Mouse (Mus musculus) embryonic stem cell, embryonic (primary cell): ENCODE results near the gene Lyve1.

Experiments used
- CTCF ChIA-PET, 4 experiments: fragments of 300-600 bp in 2 of 4; fragments of 350-600 bp in 2 of 4; sonication (Branson Sonifier 250); formaldehyde crosslinking; loops; one replicate each; lab custom pipeline; 2022; ENCODE audit warnings: inconsistent platforms in 2 of 4; lab: Charles Lee
- POLR2A ChIA-PET, 4 experiments: fragments of 300-600 bp in 2 of 4; fragments of 350-600 bp in 2 of 4; sonication (Branson Sonifier 250); formaldehyde crosslinking; loops; one replicate each; lab custom pipeline; 2022; ENCODE audit warnings: antibody characterized with exemption in 4 of 4, inconsistent platforms in 1 of 4; lab: Charles Lee

The Lyve1 gene

DNA sequence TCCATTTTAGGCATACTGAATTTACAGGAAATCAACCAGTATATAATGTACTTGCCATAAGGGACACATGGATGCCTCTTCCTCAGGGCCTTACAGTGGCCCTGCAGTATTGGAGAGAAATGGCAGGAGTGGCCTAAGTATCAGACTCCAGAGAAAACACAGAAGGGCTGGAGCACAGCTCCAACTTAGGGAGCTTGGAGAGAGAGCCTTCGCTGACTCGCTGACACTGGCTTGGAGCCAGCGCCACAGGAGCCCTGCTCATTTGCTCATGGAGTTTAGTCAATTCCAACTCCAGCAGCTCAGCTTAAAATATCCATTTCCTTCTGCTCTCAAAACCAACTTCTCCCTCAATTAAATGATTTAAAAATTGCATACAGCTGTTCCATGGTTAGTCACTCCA is 41.4 kb downstream of the Lyve1 start:
- ChIA-PET POLR2A (no interaction called here), CTCF (interaction anchor here in 3 of 4 experiments (0.7 to 1.0 kb wide), 3 partner anchors 92 to 515 kb away, joined by 3 to 5 read pairs (median 4); no protein-coding TSS in a partner anchor)

DNA sequence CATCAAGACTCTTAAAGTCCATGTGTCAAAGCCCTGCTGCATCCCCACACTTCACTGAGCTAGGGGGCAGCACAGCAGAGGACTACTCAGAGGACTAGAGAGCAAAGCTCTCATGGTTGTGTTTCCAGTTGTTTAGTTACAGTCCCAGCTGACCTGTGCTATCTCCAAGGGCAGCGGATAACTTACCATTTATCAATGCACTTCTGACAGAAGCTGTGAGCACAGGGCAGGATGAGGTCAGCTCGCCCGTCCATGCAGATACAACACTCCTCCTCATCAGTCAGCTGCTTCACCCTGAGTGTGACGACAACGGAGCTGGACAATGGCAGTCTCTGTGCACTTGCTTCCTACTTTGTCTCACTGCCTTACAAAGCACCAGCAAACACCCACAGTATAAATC is 42.0 kb downstream of the Lyve1 start:
- POLR2A ChIA-PET: no interaction called here
- CTCF ChIA-PET: interaction anchor here in 3 of 4 experiments (0.7 to 1.0 kb wide), 3 partner anchors 92 to 109 kb away, joined by 3 to 5 read pairs (median 3); no protein-coding TSS in a partner anchor

DNA sequence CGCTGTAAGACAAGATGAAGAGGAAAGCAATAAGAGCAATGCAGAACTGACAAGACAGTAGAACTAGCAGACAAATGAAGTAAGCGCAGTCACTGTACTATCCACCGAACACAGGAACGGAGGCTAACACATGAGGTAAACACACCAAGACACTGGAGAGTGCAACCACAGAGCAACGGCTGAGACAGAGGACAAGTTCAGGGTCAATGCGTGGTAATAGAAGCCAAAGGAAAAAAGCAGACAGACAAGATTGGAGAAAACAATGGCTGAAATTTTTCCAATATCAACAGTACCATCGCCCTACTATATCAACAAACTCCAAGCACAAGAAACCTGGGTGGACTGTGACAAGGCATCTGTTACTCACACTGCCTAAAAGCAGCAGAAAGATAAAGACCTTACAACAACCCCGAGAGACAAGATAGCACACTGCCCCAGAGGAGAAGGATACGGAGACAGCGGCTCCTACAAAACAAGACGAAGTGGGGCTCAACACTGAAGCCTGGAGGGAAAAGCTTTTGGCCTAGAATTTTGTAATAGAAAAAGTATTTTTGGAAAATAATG is 44.2 kb downstream of the Lyve1 start:
- CTCF ChIA-PET: interaction anchor here in 1 of 4 experiments (1.9 kb wide), 1 partner anchor 112 kb away, joined by 6 read pairs; no protein-coding TSS in a partner anchor

DNA sequence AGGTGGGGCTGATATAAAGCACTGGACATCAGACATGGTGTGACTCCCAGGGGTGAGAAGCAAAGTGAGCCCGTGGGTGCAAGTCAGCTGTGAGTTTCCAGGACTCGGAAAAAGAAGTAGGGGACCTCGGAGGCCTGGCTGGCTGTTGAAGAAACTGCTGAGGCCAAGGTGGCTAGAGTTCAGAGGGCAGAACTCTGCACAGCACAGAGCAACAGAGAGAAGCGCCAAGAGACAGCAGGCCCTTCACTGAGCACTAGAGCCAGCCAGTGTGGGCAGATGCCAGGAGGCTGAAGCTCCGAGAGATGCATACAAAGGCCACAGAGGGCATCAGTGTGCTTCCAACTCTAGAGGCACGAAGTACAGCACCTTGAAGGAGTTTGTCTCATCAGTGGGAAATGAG is 44.8 kb downstream of the Lyve1 start:
- POLR2A ChIA-PET: interaction anchor here in 2 of 4 experiments (0.8 kb wide), 2 partner anchors 96 to 191 kb away, joined by 3 read pairs; no protein-coding TSS in a partner anchor
- CTCF ChIA-PET: interaction anchor here in 1 of 4 experiments (1.9 kb wide), 1 partner anchor 112 kb away, joined by 6 read pairs; no protein-coding TSS in a partner anchor

More for the DNA sequence above, 44.2 kb downstream of the Lyve1 start:
- POLR2A ChIA-PET: interaction anchor here in 2 of 4 experiments (0.8 kb wide), 2 partner anchors 95 to 192 kb away, joined by 3 read pairs; no protein-coding TSS in a partner anchor

DNA sequence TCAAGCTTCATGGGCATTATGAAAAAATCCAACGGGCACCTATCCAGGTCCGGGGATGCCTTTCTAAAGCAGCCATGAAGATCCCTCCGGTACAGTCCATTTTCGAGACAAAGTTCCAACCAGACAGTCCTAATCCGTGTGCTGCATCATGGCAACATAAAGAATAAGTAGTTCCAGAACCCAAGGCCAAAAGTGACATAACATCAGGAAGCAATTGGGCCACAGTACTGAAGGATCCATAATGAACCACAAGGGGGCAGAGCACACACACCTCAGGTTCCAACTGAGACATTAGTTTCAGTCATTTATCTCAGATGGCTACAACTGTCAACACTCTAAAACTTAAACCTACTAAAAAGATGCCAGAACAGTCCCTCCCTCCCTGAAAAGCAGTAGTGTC is 47.0 kb downstream of the Lyve1 start:
- ChIA-PET CTCF (interaction anchor here in 3 of 4 experiments (0.6 to 1.7 kb wide), 3 partner anchors 114 to 115 kb away, joined by 5 to 8 read pairs (median 6); no protein-coding TSS in a partner anchor), POLR2A (no interaction called here)

DNA sequence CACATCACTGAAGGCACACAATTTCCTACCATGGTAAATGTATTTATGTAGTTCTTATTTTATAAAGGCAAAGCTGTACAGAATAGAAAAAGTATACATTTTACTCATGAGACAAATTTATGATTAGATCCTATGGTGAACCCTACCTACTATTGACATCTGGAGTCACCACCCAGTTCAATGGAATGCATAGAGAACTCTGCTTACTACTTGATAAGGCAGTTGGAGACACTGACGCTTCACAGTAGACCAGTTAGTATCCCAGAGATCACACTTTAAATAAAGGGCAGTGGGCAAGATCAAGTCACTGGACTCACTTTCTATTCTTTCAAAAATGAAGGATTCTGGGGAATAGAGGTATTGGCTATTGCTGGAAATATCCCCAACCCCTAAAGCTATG is 49.1 kb downstream of the Lyve1 start:
- POLR2A ChIA-PET: interaction anchor here in 1 of 4 experiments (0.6 kb wide), 1 partner anchor 112 kb away, joined by 10 read pairs; no protein-coding TSS in a partner anchor
- CTCF ChIA-PET: interaction anchor here in 1 of 4 experiments (0.6 kb wide), 1 partner anchor 372 kb away, joined by 3 read pairs; no protein-coding TSS in a partner anchor

DNA sequence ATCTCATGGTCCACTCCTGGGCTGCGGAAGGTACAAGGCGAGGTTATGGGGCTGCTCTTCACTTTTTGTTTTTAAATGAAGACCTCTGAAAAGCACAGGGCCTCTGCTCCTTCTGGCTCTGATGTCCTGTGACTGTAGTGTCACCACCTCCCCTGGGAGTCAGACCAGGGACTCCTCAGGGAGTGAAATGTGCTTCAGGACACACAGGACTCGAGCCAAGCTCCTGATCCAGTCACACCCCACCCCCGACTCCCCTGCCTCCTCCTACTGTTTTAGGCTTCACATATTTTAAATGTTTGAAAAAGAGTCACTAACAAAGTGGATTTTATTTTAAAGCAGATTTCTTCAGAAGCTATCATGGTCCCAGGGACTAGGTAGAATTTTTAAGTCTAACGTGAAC is 51.5 kb downstream of the Lyve1 start:
- ChIA-PET POLR2A (no interaction called here), CTCF (interaction anchor here in 1 of 4 experiments (1.4 kb wide), 1 partner anchor 119 kb away, joined by 4 read pairs; no protein-coding TSS in a partner anchor)

DNA sequence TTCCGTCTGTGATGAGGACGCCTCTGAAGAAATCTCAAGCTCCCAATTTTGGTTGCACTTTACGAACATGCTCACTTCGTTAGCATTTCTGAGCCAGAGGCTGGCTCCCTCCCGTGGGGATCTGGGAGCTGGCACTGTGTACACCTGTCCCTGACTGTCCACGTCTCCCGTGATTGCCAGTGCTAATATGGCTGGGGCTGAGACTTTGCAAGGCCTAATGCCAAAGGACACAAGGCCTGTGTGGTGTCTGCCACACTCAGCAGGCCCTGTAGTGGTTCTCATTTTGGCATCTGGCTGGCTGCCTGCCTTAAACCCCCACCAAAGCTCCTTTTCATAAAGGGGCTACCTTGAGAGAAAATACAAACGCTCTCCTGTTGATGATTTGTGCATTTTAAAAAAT is 52.0 kb downstream of the Lyve1 start:
- CTCF ChIA-PET: interaction anchor here in 1 of 4 experiments (1.4 kb wide), 1 partner anchor 120 kb away, joined by 4 read pairs; no protein-coding TSS in a partner anchor

DNA sequence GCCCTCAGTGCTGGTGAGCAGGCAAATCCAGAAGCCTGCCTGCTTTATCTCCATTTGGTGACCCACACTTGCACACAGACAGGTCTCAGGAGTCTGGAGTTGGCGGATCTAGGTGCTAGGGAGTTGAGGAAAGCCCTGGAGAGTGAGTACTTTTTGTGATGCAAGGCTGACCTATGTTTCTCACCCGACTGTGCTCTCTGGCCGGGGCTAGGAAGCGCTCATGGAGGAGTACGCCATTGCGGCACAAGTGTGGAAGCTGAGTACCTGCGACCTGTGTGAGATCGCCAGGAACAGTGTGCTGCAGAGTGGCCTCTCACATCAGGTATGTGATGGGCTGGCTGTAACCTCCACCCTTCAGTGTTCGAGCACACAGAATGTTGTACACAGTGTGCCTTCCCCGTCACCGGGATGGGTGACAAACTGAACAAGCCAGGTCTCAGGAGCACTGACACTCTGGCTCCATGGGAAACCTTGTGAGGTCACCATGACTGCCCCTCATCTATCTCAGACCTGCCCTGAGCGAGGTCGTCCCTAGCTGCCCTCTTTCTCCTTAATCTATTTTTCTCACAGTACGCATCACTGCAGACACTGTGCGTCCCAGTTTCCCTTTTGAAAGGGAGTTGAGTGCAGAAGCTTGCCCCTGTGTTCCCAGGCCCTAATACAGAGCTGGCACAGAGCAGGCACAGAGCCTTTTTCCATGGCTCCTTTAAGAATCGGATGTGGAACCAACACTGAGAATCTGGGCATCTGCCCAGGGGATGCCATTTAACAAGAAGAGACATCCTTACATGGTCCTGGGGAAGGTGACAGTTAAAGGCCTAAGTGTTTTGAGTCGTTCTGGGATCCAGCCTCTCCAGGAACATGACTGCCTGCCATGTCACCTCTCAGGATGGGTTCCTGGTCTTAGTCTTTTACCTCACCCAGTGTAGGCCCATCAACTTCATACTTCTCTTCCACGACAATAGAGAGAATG is 53.2 kb downstream of the Lyve1 start:
- POLR2A ChIA-PET: no interaction called here
- CTCF ChIA-PET: interaction anchor here in 1 of 4 experiments (1.4 kb wide), 1 partner anchor 121 kb away, joined by 4 read pairs; no protein-coding TSS in a partner anchor

More for the DNA sequence above, 52.0 kb downstream of the Lyve1 start:
- POLR2A ChIA-PET: no interaction called here

DNA sequence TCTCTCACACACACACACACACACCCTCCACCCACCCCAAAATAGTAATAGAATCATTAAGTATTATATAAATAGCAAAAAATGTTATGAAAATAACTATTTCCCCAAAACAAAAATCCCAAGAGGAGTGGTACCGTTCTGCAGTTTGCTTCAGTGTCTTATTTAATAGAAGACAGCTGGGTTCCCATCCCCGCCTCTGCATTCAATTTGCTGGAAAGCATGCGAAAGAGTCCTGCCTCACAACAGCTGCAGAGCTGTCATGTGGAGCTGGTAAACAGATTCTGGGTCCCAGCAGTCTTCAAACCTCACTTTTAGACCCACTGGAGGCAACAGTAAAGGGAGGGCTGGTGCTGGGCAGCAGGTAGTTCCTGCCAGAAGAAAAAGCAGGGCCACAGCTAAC is 54.1 kb downstream of the Lyve1 start:
- CTCF ChIA-PET: no interaction called here
- POLR2A ChIA-PET: interaction anchor here in 1 of 4 experiments (1.0 kb wide), 1 partner anchor 28 kb away, joined by 3 read pairs; no protein-coding TSS in a partner anchor

DNA sequence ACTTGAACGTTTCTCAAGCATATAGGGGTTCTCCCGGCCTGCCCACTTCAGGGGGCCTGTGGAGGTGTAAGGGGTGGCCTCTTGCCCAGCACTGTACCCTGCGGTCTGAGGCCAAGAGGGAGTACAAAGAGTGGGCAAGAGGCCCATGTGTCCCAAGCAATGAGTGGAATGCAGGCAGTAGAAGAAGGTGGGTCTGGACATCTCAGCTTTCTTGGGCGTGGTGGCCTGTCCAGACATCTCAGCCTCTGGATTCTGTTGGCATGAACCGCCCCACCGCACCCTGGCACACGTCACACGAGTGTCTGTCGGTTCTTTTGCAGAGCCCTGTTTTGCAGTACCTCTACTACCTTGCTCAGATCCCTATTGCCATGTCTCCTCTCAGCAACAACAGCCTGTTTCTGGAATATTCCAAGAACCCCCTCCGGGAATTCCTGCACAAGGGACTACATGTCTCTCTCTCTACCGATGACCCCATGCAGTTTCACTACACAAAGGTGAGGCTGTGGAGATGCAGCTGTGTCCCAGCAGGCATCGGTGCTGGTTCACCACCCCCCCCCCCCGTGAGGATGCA is 55.5 kb downstream of the Lyve1 start:
- ChIA-PET CTCF (no interaction called here), POLR2A (no interaction called here)

DNA sequence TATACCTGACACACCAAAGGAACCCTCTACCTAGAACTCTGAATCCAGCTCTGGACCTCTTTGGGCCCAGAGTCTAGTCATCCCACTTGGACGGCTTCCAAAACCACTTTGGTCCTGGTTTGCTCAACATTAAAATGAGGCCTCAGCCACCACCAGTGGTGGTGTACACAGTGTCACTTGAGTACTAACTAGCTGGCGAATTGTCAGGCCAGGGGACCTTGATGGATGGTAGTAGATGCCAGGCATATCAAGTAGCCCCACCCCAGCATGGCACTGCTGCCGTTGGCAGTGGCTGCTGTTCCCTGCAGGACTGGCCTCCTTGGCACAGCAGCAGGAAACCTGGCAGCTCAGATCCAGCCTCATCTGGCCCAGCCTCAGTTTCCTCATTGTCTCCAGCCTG is 58.8 kb downstream of the Lyve1 start:
- CTCF ChIA-PET: interaction anchor here in 2 of 4 experiments (0.6 to 0.7 kb wide), 2 partner anchors 142 to 575 kb away, joined by 3 read pairs; no protein-coding TSS in a partner anchor

DNA sequence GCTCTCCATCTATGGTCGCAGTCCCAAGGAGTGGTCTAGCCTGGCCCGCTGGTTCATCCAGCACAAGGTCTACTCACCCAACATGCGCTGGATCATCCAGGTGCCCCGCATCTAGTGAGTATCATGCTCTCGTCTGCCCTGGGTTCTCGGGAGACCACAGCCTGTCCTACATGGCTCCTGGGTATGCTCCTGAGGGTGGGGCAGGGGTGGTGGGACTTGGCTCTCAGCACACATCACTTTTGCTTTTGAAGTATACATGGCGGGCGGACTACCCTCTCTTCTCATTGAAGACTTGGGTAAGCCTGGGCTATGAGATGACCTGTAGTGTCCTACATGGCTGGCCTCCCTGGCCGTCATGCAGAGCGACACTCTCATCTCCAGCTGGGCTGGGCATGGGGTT is 59.9 kb downstream of the Lyve1 start:
- ChIA-PET POLR2A (interaction anchor here in 1 of 4 experiments (1.0 kb wide), 1 partner anchor 21 kb away, joined by 3 read pairs; no protein-coding TSS in a partner anchor), CTCF (interaction anchor here in 3 of 4 experiments (1.0 to 3.6 kb wide), 4 partner anchors 45 to 226 kb away, joined by 3 to 20 read pairs (median 5); partner anchors contain the start of gene Ctr9 (in 1 of the 3))

More for the DNA sequence above, 58.8 kb downstream of the Lyve1 start:
- POLR2A ChIA-PET: no interaction called here

DNA sequence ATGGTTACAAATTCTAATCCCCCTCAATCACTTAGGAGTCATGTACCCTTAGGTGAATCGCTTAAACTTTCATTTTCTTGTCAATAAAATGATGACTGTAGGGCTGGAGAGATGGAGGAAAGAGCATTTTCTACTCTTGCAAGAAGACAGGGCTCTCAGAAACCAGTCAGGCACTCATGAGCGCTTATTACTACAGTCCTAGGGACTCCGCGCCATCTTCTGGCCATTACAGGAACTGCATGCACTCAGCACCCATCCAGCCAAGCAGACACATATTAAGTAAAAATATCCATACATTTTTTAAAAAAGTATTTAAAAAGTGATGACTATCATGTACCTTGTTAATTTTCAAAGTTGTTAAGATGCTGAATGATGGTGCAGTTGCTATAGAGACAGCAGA is 62.0 kb downstream of the Lyve1 start:
- ChIA-PET POLR2A (interaction anchor here in 2 of 4 experiments (0.6 to 1.1 kb wide), 2 partner anchors 33 to 537 kb away, joined by 3 to 4 read pairs; partner anchors contain the start of gene Ampd3 (in 1 of the 2)), CTCF (interaction anchor here (0.6 to 3.6 kb wide), 25 partner anchors 15 to 514 kb away, joined by 3 to 21 read pairs (median 4); partner anchors contain the start of gene Ampd3 (in 1 of the 4))
